Mouse (Mus musculus) stomach, postnatal 0 days (tissue): Measurements from ENCODE around the gene Gm13090. TPM values are rescaled to one million over a fixed set of nuclear protein-coding genes. Genes with fewer than 3 reads are reported as not detected.
A peak's percentile ranks its signal among the peaks of the same experiment; 100 is the strongest.

Experiments used
- ATAC-seq: fragments of 200-750 bp; cut with Nextera tagmentation; 2 replicates; pipeline ENCODE4 v1.8.0; 2017; ENCODE audit not compliant: low FRiP score, low TSS enrichment
- DNase-seq: peaks from one replicate; pipeline ENCODE4 v3.0.0-alpha.2; 2016; ENCODE audit warnings: low spot score
- H3K27ac ChIP-seq: fragments of 300-500 bp; sonication (generic); replicated peaks from 2 replicates; pipeline ENCODE4 v1.5.1; 2014; ENCODE audit warnings: mild to moderate bottlenecking, control low read depth
- H3K27me3 ChIP-seq: fragments of 300-500 bp; sonication (generic); 2 replicates; pipeline ENCODE4 v1.6.1; 2014; ENCODE audit warnings: low read length; ENCODE audit not compliant: control insufficient read depth, insufficient read depth
- H3K36me3 ChIP-seq: fragments of 300-500 bp; sonication (generic); 2 replicates; pipeline ENCODE4 v1.6.1; 2014; ENCODE audit warnings: low read length, mixed read lengths; ENCODE audit not compliant: control insufficient read depth, insufficient read depth
- H3K4me1 ChIP-seq: fragments of 300-500 bp; sonication (generic); replicated peaks from 2 replicates; pipeline ENCODE4 v1.6.1; 2014; ENCODE audit warnings: antibody characterized with exemption; ENCODE audit not compliant: control insufficient read depth, insufficient read depth
- H3K4me2 ChIP-seq: fragments of 300-500 bp; sonication (generic); replicated peaks from 2 replicates; pipeline ENCODE4 v1.6.1; 2014; ENCODE audit warnings: low read depth, mild to moderate bottlenecking, control low read depth, moderate library complexity
- H3K4me3 ChIP-seq: fragments of 300-500 bp; sonication (generic); 2 replicates; pipeline ENCODE4 v1.5.1; 2014; ENCODE audit warnings: low read depth, low read length, control low read depth
- H3K9ac ChIP-seq: fragments of 300-500 bp; sonication (generic); 2 replicates; pipeline ENCODE4 v1.6.1; 2014; ENCODE audit warnings: mild to moderate bottlenecking, low read length, control low read depth, mixed read lengths
- H3K9me3 ChIP-seq: fragments of 300-500 bp; sonication (generic); 2 replicates; pipeline ENCODE4 v1.6.1; 2016; ENCODE audit warnings: low read length; ENCODE audit not compliant: control insufficient read depth
- CTCF ChIP-seq: IDR thresholded peaks from 2 replicates; pipeline ENCODE4 v1.5.1; 2016; ENCODE audit warnings: antibody characterized with exemption, low read depth, mild to moderate bottlenecking, moderate library complexity
- EP300 ChIP-seq: optimal IDR thresholded peaks from 2 replicates; pipeline ENCODE3; 2016; ENCODE audit warnings: antibody characterized with exemption
- WGBS: fragments of 180-500 bp; shearing (Covaris S2); extraction: QIAGEN DNeasy Blood & Tissue Kit; methylation state at CpG from one replicate; pipeline ENCODE4 v1.1.7; 2014; 5-methylcytosine and 5-hydroxymethylcytosine counted together
- polyA plus RNA-seq: library from polyadenylated mRNA; unstranded; fragments of >200 nt; fragmentation: Nextera tagmentation; extraction: Ambion mirVana; gene quantifications from 2 replicates; pipeline ENCODE4 v1.2.1, GENCODE M21; 2015

Gene Gm13090
- polyA plus RNA-seq, 1 experiment from 2014 or later = not detected

- no peak for TF ChIP-seq CTCF
- no peak for TF ChIP-seq EP300
- DNase-seq (no peak), ATAC-seq (no peak)
- Histone ChIP-seq H3K4me2 (no peak overlapping the region), H3K27ac (no peak overlapping the region), H3K4me1 (no peaks in the 10 kb centered on the region), H3K9ac (no peak overlapping the region), H3K4me3 (no peak overlapping the region), H3K27me3 (no peaks in the 10 kb centered on the region), H3K36me3 (no peaks in the 10 kb centered on the region), H3K9me3 (no peaks in the 10 kb centered on the region)
- 78% methylated on average over 10 of the region's 10 CpGs for WGBS
These were observed 14.8 kb downstream of the Gm13090 start for GRCm38 (mm10) chr4:151104147-151104546.

- Histone ChIP-seq H3K27ac (no peak overlapping the region), H3K4me3 (no peak overlapping the region), H3K9ac (no peak overlapping the region), H3K9me3 (no peaks in the 10 kb centered on the region), H3K4me1 (no peaks in the 10 kb centered on the region), H3K27me3 (no peaks in the 10 kb centered on the region), H3K4me2 (no peak overlapping the region), H3K36me3 (no peaks in the 10 kb centered on the region)
- TF ChIP-seq CTCF = no peak
- no peak for TF ChIP-seq EP300
- ATAC-seq (no peak), DNase-seq (no peak)
- WGBS = 51% methylated on average over 6 of the region's 6 CpGs
These were observed 16.5 kb downstream of the Gm13090 start for GRCm38 (mm10) chr4:151105886-151106285.

GRCm38 (mm10) chr4:151106468-151106867 is 17.1 kb downstream of the Gm13090 start:
- Histone ChIP-seq H3K4me2 (no peak overlapping the region), H3K27me3 (no peaks in the 10 kb centered on the region), H3K9ac (no peak overlapping the region), H3K4me3 (no peak overlapping the region), H3K9me3 (no peaks in the 10 kb centered on the region), H3K36me3 (no peaks in the 10 kb centered on the region), H3K27ac (no peak overlapping the region), H3K4me1 (no peaks in the 10 kb centered on the region)
- TF ChIP-seq EP300 = no peak
- TF ChIP-seq CTCF = no peak
- DNase-seq (no peak), ATAC-seq (no peak)
- WGBS = 35% methylated on average over 10 of the region's 10 CpGs

GRCm38 (mm10) chr4:151107131-151108001 is 18.0 kb downstream of the Gm13090 start:
- H3K4me2 ChIP-seq = peak overlapping the region; percentile 87
- DNase-seq (peak; percentile 44), ATAC-seq (no peak)
- H3K27ac ChIP-seq = peak overlapping the region; percentile 41; the same call in 1 of the 2 replicates
- H3K36me3 ChIP-seq = no peaks in the 10 kb centered on the region
- H3K4me1 ChIP-seq = no peaks in the 10 kb centered on the region
- no peaks in the 10 kb centered on the region for H3K9me3 ChIP-seq
- no peaks in the 10 kb centered on the region for H3K27me3 ChIP-seq
- WGBS = 3% methylated on average over 47 of the region's 60 CpGs
- no peak for TF ChIP-seq CTCF
- peak overlapping the region; percentile 56 for H3K4me3 ChIP-seq
- H3K9ac ChIP-seq = peak overlapping the region; percentile 70

DNA sequence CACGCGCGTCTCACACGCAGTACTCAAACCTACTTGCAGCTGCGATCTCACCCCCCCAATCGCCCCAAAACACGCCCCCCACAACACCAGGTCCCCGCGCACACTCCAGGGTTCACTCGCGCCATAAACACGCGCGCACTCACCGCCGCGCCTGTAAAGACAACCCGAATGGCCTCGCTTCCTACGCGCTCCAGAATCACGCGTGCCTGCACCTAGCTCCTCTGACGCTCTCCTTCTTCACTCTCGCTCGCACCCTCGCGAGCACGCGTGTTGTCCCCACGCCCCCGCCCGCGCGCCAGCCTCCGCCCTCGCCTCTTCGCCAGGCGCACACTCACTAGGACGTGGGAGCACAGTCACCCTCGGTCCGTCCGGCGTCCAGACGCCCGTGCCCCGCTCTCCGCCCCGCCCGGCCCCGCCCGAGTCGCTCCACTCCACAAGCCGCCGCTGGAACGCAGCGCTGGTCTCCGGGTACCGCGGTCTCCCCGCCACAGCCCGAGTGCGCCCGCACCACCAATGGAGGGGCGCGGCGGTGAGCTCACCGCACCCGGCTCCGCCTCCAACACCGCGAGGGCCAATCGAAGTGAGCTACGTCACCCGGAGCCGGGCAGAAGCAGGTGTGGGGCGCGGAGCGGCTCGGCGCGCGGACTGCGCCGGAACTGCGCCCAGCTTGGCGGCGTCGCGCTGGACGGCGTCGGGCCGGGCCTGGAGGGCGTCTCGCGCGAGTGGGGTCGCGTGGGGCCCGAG is 18.8 kb downstream of the Gm13090 start:
- peak overlapping the region; percentile 70 for H3K9ac ChIP-seq
- no peaks in the 10 kb centered on the region for H3K9me3 ChIP-seq
- peak overlapping the region; percentile 56 for H3K4me3 ChIP-seq
- H3K4me1 ChIP-seq = no peaks in the 10 kb centered on the region
- DNase-seq (peak; percentile 96), ATAC-seq (peak; percentile 99)
- no peaks in the 10 kb centered on the region for H3K36me3 ChIP-seq
- peak overlapping the region; percentile 61; the same call in 1 of the 2 replicates for H3K27ac ChIP-seq
- H3K4me2 ChIP-seq = peak overlapping the region; percentile 87
- H3K27me3 ChIP-seq = no peaks in the 10 kb centered on the region
- no peak for TF ChIP-seq CTCF
- no peak for TF ChIP-seq EP300
- WGBS = under 1% methylated on average over 84 of the region's 101 CpGs
